Mouse (Mus musculus): Measurements from ENCODE around the gene Scp2. TPM values are rescaled to one million over a fixed set of nuclear protein-coding genes. Genes with fewer than 3 reads are reported as not detected.

The Scp2 gene
- polyA plus RNA-seq, 1 experiment from 2014 or later: 225 TPM

DNA sequence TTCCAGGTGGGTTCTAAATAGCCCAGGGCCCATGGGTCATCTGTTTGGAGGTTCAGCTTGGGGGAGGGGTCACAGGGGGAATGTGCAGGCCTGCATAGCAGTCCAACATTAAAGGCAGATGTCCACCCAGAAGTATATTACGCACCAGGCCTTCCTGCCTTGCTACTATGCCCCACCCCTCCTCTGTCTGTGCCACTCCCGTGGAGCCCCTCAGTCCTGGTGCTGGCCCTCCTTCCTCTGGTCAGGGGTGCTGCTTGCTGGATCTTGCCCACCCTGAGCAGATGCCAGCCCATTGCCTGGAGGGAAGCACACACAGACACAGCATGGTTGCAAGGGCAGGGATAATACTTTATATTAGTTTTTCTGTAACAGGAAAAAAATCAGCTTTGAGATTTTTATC lies 130.3 kb downstream of the Scp2 start:
- Histone ChIP-seq H3K9me3 (replicated peaks) (no peaks in the 10 kb centered on the region), H3K36me3 (no peaks in the 10 kb centered on the region), H3K4me2 (no peak overlapping the region), H3K27ac (replicated peaks) (no peak overlapping the region), H3K9ac (replicated peaks) (no peak overlapping the region), H3K4me3 (replicated peaks) (no peak overlapping the region), H3K27me3 (replicated peaks) (no peaks in the 10 kb centered on the region), H3K4me1 (no peaks in the 10 kb centered on the region)
- ATAC-seq (ENCODE audit: low FRiP score): no peak
- 86% methylated on average over 2 of the region's 2 CpGs for WGBS

DNA sequence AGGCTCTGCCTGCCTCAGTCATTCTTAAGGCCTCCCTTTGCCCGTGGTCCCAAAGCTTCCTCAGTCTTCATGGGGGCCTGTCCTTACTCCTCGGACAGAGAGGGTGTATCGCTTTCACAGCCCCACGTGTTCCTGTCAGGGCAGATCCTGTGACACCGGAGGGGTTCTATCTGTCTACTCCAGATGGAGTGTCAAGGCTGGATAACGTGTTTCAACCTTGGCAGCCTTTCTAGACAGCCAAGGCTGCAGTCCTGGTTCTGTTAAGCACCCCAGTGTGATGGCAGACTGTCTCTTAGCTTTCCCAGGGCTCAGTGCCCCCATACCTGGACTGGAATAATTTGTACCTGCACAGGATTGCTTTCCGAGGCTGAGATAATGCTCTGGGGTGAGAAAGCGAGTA lies 136.3 kb downstream of the Scp2 start:
- Histone ChIP-seq H3K9ac (replicated peaks) (no peak overlapping the region), H3K27ac (replicated peaks) (no peak overlapping the region), H3K4me1 (no peaks in the 10 kb centered on the region), H3K36me3 (no peaks in the 10 kb centered on the region), H3K4me3 (replicated peaks) (no peak overlapping the region), H3K27me3 (replicated peaks) (no peaks in the 10 kb centered on the region), H3K4me2 (no peak overlapping the region), H3K9me3 (replicated peaks) (no peaks in the 10 kb centered on the region)
- ATAC-seq (ENCODE audit: low FRiP score): no peak
- 86% methylated on average over 8 of the region's 8 CpGs for WGBS

DNA sequence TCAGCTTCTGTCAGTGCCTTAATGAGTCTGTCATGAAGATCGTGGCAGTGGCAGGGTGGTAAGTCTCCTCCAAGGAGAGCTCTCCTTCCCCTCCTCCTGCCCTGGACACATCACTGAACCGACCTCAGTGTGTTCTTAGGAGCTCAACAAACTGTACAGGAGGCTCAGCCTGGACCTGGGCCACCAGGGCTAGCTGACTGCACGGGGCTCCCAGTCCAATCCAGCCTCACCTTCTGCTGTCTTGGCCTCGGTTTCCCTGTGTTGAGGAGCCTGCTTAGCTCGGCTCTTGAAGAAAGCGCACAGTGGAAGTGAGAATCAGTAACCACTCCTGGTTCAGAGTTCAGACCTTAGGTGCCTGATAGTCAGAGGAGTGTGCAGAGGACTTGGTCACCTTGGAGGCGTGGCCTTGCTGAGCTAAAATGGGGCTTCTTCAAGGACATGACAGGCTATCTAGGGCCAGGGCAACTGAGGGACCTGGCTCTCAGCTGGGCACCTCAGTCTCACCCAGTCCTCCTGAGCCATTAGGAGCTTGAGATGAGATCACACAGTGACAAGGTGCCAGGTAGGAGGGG lies 137.2 kb downstream of the Scp2 start:
- no peaks in the 10 kb centered on the region for H3K4me1 ChIP-seq
- H3K27me3 ChIP-seq (replicated peaks): no peaks in the 10 kb centered on the region
- no peak overlapping the region for H3K27ac ChIP-seq (replicated peaks)
- no peak for ATAC-seq (ENCODE audit: low FRiP score)
- no peaks in the 10 kb centered on the region for H3K9me3 ChIP-seq (replicated peaks)
- no peak overlapping the region for H3K4me2 ChIP-seq
- 85% methylated on average over 7 of the region's 7 CpGs for WGBS
- no peak overlapping the region for H3K4me3 ChIP-seq (replicated peaks)
- H3K9ac ChIP-seq (replicated peaks): no peak overlapping the region
- no peaks in the 10 kb centered on the region for H3K36me3 ChIP-seq

DNA sequence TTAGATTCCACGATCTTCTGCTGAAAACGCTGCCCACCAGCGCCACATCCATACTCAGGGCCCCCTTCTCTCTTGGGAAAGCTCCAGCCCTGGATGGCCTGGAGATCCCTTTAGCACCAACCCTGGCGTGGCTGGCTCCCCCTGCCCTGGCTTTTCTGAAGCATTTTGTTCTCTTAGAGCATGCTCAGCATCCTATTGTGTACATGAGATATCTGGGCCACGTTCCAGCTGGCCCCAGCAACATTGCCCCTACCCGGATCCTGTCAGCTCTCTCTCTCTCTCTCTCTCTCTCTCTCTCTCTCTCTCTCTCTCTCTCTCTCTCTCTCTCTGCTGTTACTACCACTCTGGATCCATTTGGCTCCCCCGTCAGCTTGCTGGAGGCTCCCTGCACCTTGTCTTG lies 139.5 kb downstream of the Scp2 start:
- Histone ChIP-seq H3K9ac (replicated peaks) (no peak overlapping the region), H3K4me3 (replicated peaks) (no peak overlapping the region), H3K36me3 (no peaks in the 10 kb centered on the region), H3K27me3 (replicated peaks) (no peaks in the 10 kb centered on the region), H3K27ac (replicated peaks) (no peak overlapping the region), H3K4me2 (no peak overlapping the region), H3K9me3 (replicated peaks) (no peaks in the 10 kb centered on the region), H3K4me1 (no peaks in the 10 kb centered on the region)
- 56% methylated on average over 7 of the region's 7 CpGs for WGBS
- ATAC-seq (ENCODE audit: low FRiP score): no peak; the same call in 1 of the 2 replicates

DNA sequence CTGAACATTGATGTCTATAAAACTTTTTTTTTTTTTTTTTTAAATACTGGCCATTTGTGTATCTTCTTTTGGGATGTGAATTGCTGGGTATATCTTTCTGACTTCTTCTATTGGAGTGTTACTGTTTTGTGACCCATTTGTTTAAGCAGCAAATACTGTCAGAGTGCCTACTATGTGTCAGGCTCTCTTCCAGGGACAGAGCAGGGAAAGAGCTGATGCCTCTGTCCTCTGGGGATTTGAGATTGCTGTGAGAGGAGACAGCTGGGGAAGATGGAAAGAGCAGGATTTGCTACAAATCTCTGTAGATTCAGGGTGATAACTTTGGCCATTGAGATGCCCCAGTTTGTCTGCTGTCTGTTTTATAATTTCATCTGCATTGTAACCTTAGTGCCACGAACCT lies 145.4 kb downstream of the Scp2 start:
- ATAC-seq (ENCODE audit: low FRiP score): no peak
- Histone ChIP-seq H3K27me3 (replicated peaks) (no peaks in the 10 kb centered on the region), H3K4me3 (replicated peaks) (no peak overlapping the region), H3K9ac (replicated peaks) (no peak overlapping the region), H3K4me1 (0 out of 2 replicates have a peak, but pooled peaks cover 3% of the 10 kb centered on the region), H3K4me2 (no peak overlapping the region), H3K27ac (replicated peaks) (no peak overlapping the region), H3K9me3 (replicated peaks) (no peaks in the 10 kb centered on the region), H3K36me3 (no peaks in the 10 kb centered on the region)
- WGBS: 67% methylated on average over 1 of the region's 1 CpGs

DNA sequence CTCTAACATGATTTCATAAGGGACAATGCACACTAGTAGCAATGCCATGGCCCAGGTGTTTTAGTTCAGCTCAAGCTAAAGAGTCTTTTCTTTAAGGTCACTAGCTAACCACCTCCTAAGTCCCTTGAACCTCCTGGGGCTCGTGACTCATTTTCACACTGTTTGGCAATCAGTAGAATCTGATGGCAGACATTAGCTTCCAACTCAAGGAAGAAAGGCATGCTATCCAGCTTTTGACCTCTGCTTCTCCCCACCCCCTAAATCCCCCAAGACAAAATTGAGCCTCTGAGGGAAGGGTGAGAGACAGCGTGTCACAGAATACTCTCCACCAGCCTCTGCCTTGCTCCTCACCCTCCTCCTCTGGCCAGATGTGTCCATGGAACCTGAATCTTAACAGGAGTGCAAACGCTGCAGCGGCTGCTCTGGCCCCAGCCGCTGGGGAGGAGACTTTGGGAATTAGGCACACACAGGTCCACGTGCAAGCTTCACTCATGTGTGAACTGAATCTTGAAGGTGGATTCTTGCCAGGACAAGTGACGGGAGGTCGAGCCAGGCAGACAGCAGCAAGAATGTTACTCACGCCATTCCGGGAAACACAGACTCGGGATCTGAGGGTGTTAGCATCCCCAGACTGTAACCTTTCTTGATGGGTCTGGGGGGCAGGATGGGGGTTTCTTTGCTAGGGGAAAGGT lies 146.0 kb downstream of the Scp2 start:
- no peaks in the 10 kb centered on the region for H3K36me3 ChIP-seq
- no peak overlapping the region for H3K9ac ChIP-seq (replicated peaks)
- ATAC-seq (ENCODE audit: low FRiP score): no peak
- H3K27me3 ChIP-seq (replicated peaks): no peaks in the 10 kb centered on the region
- H3K9me3 ChIP-seq (replicated peaks): no peaks in the 10 kb centered on the region
- H3K4me2 ChIP-seq: no peak overlapping the region
- H3K27ac ChIP-seq (replicated peaks): no peak overlapping the region
- no peak overlapping the region for H3K4me3 ChIP-seq (replicated peaks)
- H3K4me1 ChIP-seq: 0 out of 2 replicates have a peak, but pooled peaks cover 3% of the 10 kb centered on the region
- 48% methylated on average over 11 of the region's 11 CpGs for WGBS

DNA sequence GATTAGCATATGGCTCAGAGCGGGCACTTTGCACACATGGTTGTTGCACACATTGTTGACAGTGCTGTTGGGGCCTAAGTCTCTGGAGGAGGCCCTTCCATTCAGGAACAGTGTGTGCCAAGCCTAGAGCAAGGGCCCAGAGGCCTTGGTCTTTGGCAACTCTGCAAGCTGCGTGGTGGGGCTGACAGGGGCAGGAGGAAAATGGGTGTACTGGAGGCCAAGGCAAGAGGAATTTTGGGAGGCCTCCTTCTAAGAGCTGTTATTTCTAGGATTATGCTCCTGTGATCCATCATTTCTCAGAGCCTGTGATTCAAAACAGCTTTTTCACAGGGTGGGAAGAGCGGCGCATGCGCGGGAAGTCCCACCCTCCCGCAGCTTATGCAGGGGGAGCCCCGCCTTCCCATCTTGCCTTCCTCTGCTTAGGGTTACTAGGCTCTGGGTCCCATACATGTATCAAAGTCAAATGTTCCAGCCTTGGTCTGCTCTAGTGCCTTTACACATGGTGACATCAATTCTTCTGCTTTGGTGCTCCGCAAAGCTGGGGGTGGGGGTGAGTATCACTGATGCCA lies 148.3 kb downstream of the Scp2 start:
- H3K27me3 ChIP-seq (replicated peaks): no peaks in the 10 kb centered on the region
- WGBS: 92% methylated on average over 9 of the region's 9 CpGs
- H3K36me3 ChIP-seq: no peaks in the 10 kb centered on the region

DNA sequence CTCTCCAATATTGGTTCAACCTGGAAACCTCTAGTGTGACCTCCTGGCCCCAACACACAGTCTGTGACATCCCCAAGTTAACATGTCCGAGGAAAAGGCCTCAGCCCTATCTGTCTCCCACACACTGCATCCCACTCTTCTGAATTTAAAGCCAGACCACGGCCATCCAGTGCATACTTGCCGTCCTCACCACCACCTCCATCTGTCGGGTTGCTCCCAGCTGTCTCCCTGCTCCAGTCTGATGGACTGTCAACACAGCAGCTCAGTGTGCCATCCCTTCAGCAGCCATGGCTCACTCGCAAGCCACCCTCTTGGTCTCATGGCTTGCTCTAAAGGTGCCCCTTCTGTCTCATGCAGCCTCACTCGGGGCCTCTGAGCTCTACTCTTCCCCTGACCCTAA lies 149.1 kb downstream of the Scp2 start:
- no peaks in the 10 kb centered on the region for H3K27me3 ChIP-seq (replicated peaks)
- H3K9me3 ChIP-seq (replicated peaks): no peaks in the 10 kb centered on the region
- ATAC-seq (ENCODE audit: low FRiP score): no peak
- H3K36me3 ChIP-seq: no peaks in the 10 kb centered on the region
- 84% methylated on average over 6 of the region's 6 CpGs for WGBS
- no peak overlapping the region for H3K27ac ChIP-seq (replicated peaks)
- 0 out of 2 replicates have a peak, but pooled peaks cover 3% of the 10 kb centered on the region for H3K4me1 ChIP-seq
- no peak overlapping the region for H3K4me2 ChIP-seq
- no peak overlapping the region for H3K4me3 ChIP-seq (replicated peaks)
- no peak overlapping the region for H3K9ac ChIP-seq (replicated peaks)

More for the DNA sequence above, 148.3 kb downstream of the Scp2 start:
- no peak overlapping the region for H3K9ac ChIP-seq (replicated peaks)
- H3K4me2 ChIP-seq: no peak overlapping the region
- no peak overlapping the region for H3K4me3 ChIP-seq (replicated peaks)
- 0 out of 2 replicates have a peak, but pooled peaks cover 3% of the 10 kb centered on the region for H3K4me1 ChIP-seq
- no peak overlapping the region for H3K27ac ChIP-seq (replicated peaks)
- no peaks in the 10 kb centered on the region for H3K9me3 ChIP-seq (replicated peaks)
- ATAC-seq (ENCODE audit: low FRiP score): no peak

DNA sequence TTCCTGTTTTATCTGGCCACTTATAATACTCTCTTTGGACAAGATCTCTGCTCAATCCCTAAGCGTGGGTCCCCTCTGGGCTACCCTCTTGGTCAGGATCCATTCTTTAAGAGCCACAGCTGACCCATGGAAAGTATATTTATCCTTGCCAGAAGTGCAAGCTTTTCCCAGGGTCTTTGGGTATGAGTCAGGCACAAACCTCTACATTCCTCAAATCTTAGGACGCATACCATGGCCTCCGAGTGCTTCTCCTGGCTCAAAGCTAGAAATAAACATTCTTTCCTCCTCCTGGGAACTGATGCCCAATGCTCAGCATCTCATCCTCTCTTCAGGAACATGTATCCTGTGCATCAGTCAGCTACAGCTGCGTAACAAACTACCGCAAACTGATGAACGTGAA lies 149.8 kb downstream of the Scp2 start:
- Histone ChIP-seq H3K9me3 (replicated peaks) (no peaks in the 10 kb centered on the region), H3K4me1 (0 out of 2 replicates have a peak, but pooled peaks cover 3% of the 10 kb centered on the region), H3K27me3 (replicated peaks) (no peaks in the 10 kb centered on the region), H3K36me3 (no peaks in the 10 kb centered on the region), H3K9ac (replicated peaks) (no peak overlapping the region), H3K27ac (replicated peaks) (no peak overlapping the region), H3K4me3 (replicated peaks) (no peak overlapping the region), H3K4me2 (no peak overlapping the region)
- no peak for ATAC-seq (ENCODE audit: low FRiP score)
- 96% methylated on average over 6 of the region's 6 CpGs for WGBS

Small RNAs within 50 kb of the gene (microRNA-seq; reads per million reads assigned to microRNA genes)
- gene Mir6397: not detected

Other genes starting within 250 kb of the Scp2 start
- gene Cpt2, start 221.4 kb downstream of the Scp2 start, polyA plus RNA-seq (2015; fragmentation: Nextera tagmentation; extraction: Ambion mirVana): 16.8 and 20.4 TPM in 2 replicates
- gene Slc1a7, start 176.7 kb downstream of the Scp2 start, polyA plus RNA-seq (2015; fragmentation: Nextera tagmentation; extraction: Ambion mirVana): not detected in 2 replicates
- gene Podn, start 48.6 kb downstream of the Scp2 start, polyA plus RNA-seq (2015; fragmentation: Nextera tagmentation; extraction: Ambion mirVana): 0.32 and 0.44 TPM in 2 replicates
- 11.8 and 15.4 TPM in 2 replicates for gene Echdc2, start 20.4 kb upstream of the Scp2 start, polyA plus RNA-seq (2015; fragmentation: Nextera tagmentation; extraction: Ambion mirVana)
- gene Zyg11a, start 73.0 kb upstream of the Scp2 start, polyA plus RNA-seq (2015; fragmentation: Nextera tagmentation; extraction: Ambion mirVana): 0.06 and 0.08 TPM in 2 replicates
- gene Zyg11b, start 156.1 kb upstream of the Scp2 start, polyA plus RNA-seq (2015; fragmentation: Nextera tagmentation; extraction: Ambion mirVana): 23.3 and 28.8 TPM in 2 replicates
- 42.6 and 46.8 TPM in 2 replicates for gene Coa7, start 183.1 kb upstream of the Scp2 start, polyA plus RNA-seq (2015; fragmentation: Nextera tagmentation; extraction: Ambion mirVana)
- gene Shisal2a, start 238.4 kb upstream of the Scp2 start, polyA plus RNA-seq (2015; fragmentation: Nextera tagmentation; extraction: Ambion mirVana): 4.0 and 6.3 TPM in 2 replicates

Data from neural tube, embryonic 15.5 days (tissue).